Mouse (Mus musculus): ENCODE data around the gene Ezh2. TPM values are rescaled to one million over a fixed set of nuclear protein-coding genes. Genes with fewer than 3 reads are reported as not detected.
A peak's percentile ranks its signal among the peaks of the same experiment; 100 is the strongest.
"Not testable (repeated sequence)": the region's sequence is repeated elsewhere in the genome, so short reads cannot be mapped to it uniquely, and the experiment has no call there.

The Ezh2 gene
- polyA plus RNA-seq, 1 experiment from 2014 or later, result 37.2 TPM

- Histone ChIP-seq H3K9me3 (ENCODE audit: low read length) (no peaks in the 10 kb centered on the region), H3K4me1 (ENCODE audit: insufficient read depth) (peaks cover 6% of the 10 kb centered on the region; the same call in 1 of the 2 replicates), H3K36me3 (replicated peaks; ENCODE audit: insufficient read depth, low read length) (no peaks in the 10 kb centered on the region), H3K27me3 (ENCODE audit: insufficient read depth, low read length) (no peaks in the 10 kb centered on the region), H3K4me3 (ENCODE audit: low read depth, low read length) (peak overlapping the region; percentile 97), H3K27ac (ENCODE audit: low read depth) (peak overlapping the region; percentile 99), H3K4me2 (ENCODE audit: low read depth, low read length) (peak overlapping the region; percentile 84), H3K9ac (replicated peaks) (peak overlapping the region; percentile 99)
- no peak for ATAC-seq
- WGBS (ENCODE audit: insufficient replicate concordance), result 6% methylated on average over 9 of the region's 9 CpGs
- TF ChIP-seq CTCF (IDR thresholded peaks at IDR 0.05; ENCODE audit: low read depth) (no peak), EP300 (IDR thresholded peaks at IDR 0.05; ENCODE audit: low read depth) (no peak)
- no peak for DNase-seq
These were observed 1.6 kb downstream of the Ezh2 start for GRCm38 (mm10) chr6:47593590-47593989.

- H3K36me3 ChIP-seq (replicated peaks; ENCODE audit: insufficient read depth, low read length); H3K9me3 ChIP-seq (ENCODE audit: low read length); H3K9ac ChIP-seq (replicated peaks); H3K4me1 ChIP-seq (ENCODE audit: insufficient read depth); DNase-seq; ATAC-seq; H3K27ac ChIP-seq (ENCODE audit: low read depth); H3K4me2 ChIP-seq (ENCODE audit: low read depth, low read length); H3K27me3 ChIP-seq (ENCODE audit: insufficient read depth, low read length); H3K4me3 ChIP-seq (ENCODE audit: low read depth, low read length): not testable (repeated sequence)
- WGBS (ENCODE audit: insufficient replicate concordance), result 85% methylated on average over 2 of the region's 2 CpGs
These were observed 7.8 kb downstream of the Ezh2 start for GRCm38 (mm10) chr6:47587332-47587731.

- Histone ChIP-seq H3K27ac (ENCODE audit: low read depth) (no peak overlapping the region), H3K4me1 (ENCODE audit: insufficient read depth) (no peaks in the 10 kb centered on the region), H3K4me3 (ENCODE audit: low read depth, low read length) (no peak overlapping the region), H3K4me2 (ENCODE audit: low read depth, low read length) (no peak overlapping the region), H3K9ac (replicated peaks) (no peak overlapping the region), H3K9me3 (ENCODE audit: low read length) (no peaks in the 10 kb centered on the region; the same call in 1 of the 2 replicates), H3K27me3 (ENCODE audit: insufficient read depth, low read length) (no peaks in the 10 kb centered on the region), H3K36me3 (replicated peaks; ENCODE audit: insufficient read depth, low read length) (peaks cover 42% of the 10 kb centered on the region)
- TF ChIP-seq CTCF (IDR thresholded peaks at IDR 0.05; ENCODE audit: low read depth) (no peak), EP300 (IDR thresholded peaks at IDR 0.05; ENCODE audit: low read depth) (no peak)
- DNase-seq (no peak), ATAC-seq (no peak)
- WGBS (ENCODE audit: insufficient replicate concordance), result 87% methylated on average over 2 of the region's 2 CpGs
These were observed 22.3 kb downstream of the Ezh2 start for GRCm38 (mm10) chr6:47572887-47573286.

- TF ChIP-seq EP300 (IDR thresholded peaks at IDR 0.05; ENCODE audit: low read depth), result peak; percentile 97
- TF ChIP-seq CTCF (IDR thresholded peaks at IDR 0.05; ENCODE audit: low read depth), result no peak
- H3K9me3 ChIP-seq (ENCODE audit: low read length), result no peaks in the 10 kb centered on the region; the same call in 1 of the 2 replicates
- DNase-seq, result no peak
- H3K27me3 ChIP-seq (ENCODE audit: insufficient read depth, low read length), result no peaks in the 10 kb centered on the region
- 0 out of 2 replicates have a peak overlapping the region, but pooled peaks have one; percentile 16 for H3K27ac ChIP-seq (ENCODE audit: low read depth)
- H3K4me1 ChIP-seq (ENCODE audit: insufficient read depth), result peaks cover 6% of the 10 kb centered on the region; the same call in 1 of the 2 replicates
- peak; percentile 88 for ATAC-seq
- H3K4me2 ChIP-seq (ENCODE audit: low read depth, low read length), result no peak overlapping the region
- peaks cover 54% of the 10 kb centered on the region for H3K36me3 ChIP-seq (replicated peaks; ENCODE audit: insufficient read depth, low read length)
- no peak overlapping the region for H3K9ac ChIP-seq (replicated peaks)
- WGBS (ENCODE audit: insufficient replicate concordance), result 41% methylated on average over 1 of the region's 1 CpGs
- H3K4me3 ChIP-seq (ENCODE audit: low read depth, low read length), result no peak overlapping the region
These were observed 29.7 kb downstream of the Ezh2 start for GRCm38 (mm10) chr6:47565326-47566035.

- Histone ChIP-seq H3K4me1 (ENCODE audit: insufficient read depth) (peaks cover 6% of the 10 kb centered on the region; the same call in 1 of the 2 replicates), H3K9ac (replicated peaks) (no peak overlapping the region), H3K4me3 (ENCODE audit: low read depth, low read length) (no peak overlapping the region), H3K9me3 (ENCODE audit: low read length) (no peaks in the 10 kb centered on the region), H3K4me2 (ENCODE audit: low read depth, low read length) (no peak overlapping the region), H3K27me3 (ENCODE audit: insufficient read depth, low read length) (no peaks in the 10 kb centered on the region), H3K27ac (ENCODE audit: low read depth) (no peak overlapping the region), H3K36me3 (replicated peaks; ENCODE audit: insufficient read depth, low read length) (peaks cover 45% of the 10 kb centered on the region)
- no peak for ATAC-seq
- TF ChIP-seq EP300 (IDR thresholded peaks at IDR 0.05; ENCODE audit: low read depth) (no peak), CTCF (IDR thresholded peaks at IDR 0.05; ENCODE audit: low read depth) (peak; percentile 37)
- DNase-seq, result no peak
- 76% methylated on average over 5 of the region's 5 CpGs for WGBS (ENCODE audit: insufficient replicate concordance)
These were observed 33.7 kb downstream of the Ezh2 start for GRCm38 (mm10) chr6:47561426-47561825.

- TF ChIP-seq CTCF (IDR thresholded peaks at IDR 0.05; ENCODE audit: low read depth), result no peak
- TF ChIP-seq EP300 (IDR thresholded peaks at IDR 0.05; ENCODE audit: low read depth), result no peak
- Histone ChIP-seq H3K36me3 (replicated peaks; ENCODE audit: insufficient read depth, low read length) (peaks cover 50% of the 10 kb centered on the region), H3K9ac (replicated peaks) (no peak overlapping the region), H3K27me3 (ENCODE audit: insufficient read depth, low read length) (no peaks in the 10 kb centered on the region), H3K9me3 (ENCODE audit: low read length) (no peaks in the 10 kb centered on the region), H3K27ac (ENCODE audit: low read depth) (no peak overlapping the region), H3K4me3 (ENCODE audit: low read depth, low read length) (no peak overlapping the region), H3K4me2 (ENCODE audit: low read depth, low read length) (no peak overlapping the region), H3K4me1 (ENCODE audit: insufficient read depth) (peaks cover 6% of the 10 kb centered on the region; the same call in 1 of the 2 replicates)
- ATAC-seq (no peak), DNase-seq (no peak)
- 48% methylated on average over 2 of the region's 2 CpGs for WGBS (ENCODE audit: insufficient replicate concordance)
These were observed 34.3 kb downstream of the Ezh2 start for GRCm38 (mm10) chr6:47560846-47561245.

All from liver, postnatal 0 days (tissue).